Mouse (Mus musculus) CD4-positive, CD25-positive, alpha-beta regulatory T cell, adult 2 months (primary cell): ENCODE measurements around the gene Syne4.
A peak's percentile ranks its signal among the peaks of the same experiment; 100 is the strongest.

Experiments
- DNase-seq: peaks from one replicate; pipeline ENCODE4 v3.0.0-alpha.2; 2012; ENCODE audit warnings: low read depth, low spot score

Syne4 gene

DNA sequence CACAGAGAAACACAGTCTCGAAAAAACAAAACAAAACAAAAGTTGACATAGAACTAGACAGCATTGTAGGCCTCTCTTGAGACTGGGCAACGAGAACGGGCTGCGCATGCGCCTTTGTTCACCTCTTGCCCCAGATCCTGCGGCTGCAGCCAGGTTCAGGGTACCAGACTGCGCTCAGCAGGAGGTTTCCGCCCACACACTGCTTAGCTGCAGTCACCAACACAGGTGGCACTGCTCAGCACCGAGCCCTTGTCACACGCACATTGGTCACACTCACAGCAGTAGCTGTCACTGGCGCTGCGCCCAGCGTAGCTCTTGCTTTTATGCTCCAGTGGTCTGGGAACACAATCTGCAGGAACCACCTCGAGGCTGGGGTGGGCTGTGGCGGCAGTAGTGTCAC, 12.5 kb downstream of the Syne4 start:
- DNase-seq = peak; percentile 91

DNA sequence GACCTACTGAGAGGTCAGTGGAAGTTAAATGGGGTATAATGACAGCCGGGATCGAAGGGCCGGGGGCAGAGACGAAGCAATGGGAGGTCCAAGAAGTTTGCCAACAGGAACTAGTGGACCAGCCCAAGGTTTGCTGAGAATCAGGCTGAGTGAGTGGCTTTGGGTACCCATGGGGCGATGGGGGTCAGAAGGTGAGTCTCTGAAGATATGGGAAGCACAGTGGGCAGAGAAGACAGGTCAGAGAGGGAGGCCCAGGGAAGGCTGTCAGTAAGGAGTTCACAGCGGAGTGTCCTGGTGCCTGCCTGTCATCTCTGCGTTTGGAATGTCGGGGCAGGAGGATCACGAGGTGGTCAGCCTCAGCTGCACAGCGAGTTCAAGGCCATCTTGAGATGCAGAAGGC, 13.8 kb downstream of the Syne4 start:
- DNase-seq = no peak

DNA sequence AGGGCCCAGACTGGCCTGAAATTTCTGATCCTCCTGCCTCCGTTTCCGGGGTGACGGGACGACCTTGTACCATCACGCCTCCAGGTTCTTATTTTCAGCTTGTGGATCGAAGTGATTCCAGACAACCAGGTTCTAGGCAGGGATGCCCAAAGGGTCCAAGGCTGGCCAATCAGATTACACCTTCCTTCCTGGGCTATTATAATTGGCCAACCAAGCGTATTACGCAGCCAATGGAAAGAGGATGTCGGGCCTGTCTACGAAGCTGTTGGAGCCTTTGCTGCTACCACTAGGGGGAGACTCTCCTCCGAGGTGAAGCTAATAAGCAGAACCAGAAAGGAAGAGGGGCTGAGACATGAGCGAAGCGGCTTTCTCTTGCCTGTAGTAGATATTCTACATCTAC, 17.3 kb downstream of the Syne4 start:
- peak; percentile 97 for DNase-seq

DNA sequence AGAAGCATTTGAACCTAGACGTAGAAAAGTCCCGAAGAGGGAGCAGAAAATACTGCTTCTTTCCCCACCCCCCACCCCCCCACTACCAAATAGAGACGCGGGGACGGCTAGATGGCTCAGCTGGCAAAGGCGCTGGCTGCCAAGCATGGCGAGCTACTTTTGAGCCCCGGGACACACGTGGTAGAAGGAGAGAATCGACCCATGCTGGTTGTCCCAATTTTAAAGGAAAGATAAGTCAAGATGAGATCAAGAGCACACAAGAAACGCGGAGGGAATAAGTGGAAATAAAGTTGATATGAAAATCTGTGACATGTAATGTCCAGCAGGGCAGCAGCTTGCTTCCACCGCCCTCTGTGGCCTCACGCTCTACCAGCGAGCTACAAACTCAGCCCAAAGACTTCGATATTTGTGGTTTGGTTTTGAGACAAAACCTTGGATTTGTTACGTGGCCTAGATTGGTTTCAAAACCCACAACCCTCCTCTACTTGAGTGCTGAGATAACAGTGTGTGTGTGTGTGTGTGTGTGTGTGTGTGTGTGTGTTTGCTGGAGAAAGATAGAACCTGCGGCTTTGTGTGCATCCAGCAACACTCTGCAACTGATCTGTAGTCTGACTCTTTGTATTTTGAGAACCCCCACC, 18.1 kb downstream of the Syne4 start:
- peak; percentile 69 for DNase-seq

DNA sequence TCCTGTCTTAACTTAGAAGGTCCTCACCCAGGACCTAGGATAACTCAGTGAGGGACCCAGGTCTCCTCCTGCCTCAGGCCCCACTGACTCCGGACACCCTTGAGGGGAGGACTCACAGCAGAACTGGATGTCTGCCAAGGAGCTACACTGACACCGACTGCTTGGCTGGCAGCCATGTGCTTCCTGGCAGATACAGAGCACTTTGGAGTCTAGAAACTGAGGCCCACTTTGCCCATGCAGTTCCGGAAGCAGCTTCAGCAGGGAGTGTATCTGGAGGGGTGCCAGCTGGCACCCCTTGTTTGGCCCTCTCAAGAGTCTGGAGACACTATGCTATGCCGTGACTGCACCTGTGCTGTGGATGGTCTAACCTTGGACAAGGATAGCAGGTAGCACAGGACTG, 18.8 kb downstream of the Syne4 start:
- peak; percentile 68 for DNase-seq

DNA sequence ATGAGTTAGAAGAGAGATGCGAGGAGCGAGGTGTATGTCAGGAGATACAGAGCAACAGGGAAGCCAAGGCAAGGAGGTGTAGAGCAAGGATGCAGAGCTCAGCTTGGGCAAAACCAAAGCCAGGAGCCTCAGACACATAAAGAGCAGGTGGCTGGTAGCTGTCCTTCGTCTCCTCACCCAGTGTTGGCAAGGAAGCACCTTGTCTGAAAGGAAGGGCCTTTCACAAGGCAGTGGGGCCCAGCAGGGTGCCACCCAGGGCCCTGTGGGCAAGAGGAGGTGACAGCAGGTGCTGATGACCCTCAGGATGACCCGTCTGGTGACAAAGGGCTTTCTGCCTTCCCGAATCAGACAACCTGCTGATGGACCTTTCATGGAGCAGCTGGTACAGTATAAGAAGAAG, 20.0 kb downstream of the Syne4 start:
- no peak for DNase-seq

DNA sequence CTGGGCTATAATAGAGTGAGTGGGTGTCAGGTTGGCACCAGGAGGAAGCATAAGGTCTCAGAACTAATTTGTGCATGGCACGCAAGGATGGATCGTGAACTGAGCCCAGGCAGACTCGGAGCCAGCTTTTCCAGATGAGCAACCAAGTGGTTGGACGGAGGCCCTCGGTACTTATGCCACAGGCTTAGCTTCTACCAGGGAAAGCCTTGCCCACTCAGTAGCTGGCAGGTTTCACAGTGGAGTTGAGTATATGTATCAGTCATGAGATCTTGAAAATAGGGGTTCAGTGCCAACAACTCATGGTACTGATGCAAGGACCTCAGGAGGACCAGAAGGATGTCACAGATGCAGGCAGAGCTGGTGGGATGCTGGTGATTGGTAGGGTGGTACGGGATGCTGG, 21.1 kb downstream of the Syne4 start:
- DNase-seq = no peak

DNA sequence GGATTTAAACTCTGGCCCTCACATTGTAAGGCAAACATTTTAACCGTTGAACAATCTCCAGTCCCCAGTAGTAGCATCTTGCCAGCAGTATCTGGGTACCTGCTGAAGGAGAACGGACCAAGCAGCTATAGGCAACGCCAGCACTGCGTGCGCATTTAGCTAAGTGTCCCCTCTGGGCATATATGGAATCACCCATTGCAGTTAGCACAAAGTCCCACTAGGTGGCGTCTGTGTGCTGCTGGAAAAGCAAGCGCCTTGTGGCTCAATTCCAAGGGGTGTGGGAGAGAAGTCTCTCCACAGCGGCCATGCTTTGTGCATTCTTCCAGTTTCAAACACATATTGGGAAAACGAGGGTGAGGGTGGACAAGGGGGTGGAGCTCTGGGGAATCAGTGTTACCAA, 21.8 kb downstream of the Syne4 start:
- peak; percentile 88 for DNase-seq

DNA sequence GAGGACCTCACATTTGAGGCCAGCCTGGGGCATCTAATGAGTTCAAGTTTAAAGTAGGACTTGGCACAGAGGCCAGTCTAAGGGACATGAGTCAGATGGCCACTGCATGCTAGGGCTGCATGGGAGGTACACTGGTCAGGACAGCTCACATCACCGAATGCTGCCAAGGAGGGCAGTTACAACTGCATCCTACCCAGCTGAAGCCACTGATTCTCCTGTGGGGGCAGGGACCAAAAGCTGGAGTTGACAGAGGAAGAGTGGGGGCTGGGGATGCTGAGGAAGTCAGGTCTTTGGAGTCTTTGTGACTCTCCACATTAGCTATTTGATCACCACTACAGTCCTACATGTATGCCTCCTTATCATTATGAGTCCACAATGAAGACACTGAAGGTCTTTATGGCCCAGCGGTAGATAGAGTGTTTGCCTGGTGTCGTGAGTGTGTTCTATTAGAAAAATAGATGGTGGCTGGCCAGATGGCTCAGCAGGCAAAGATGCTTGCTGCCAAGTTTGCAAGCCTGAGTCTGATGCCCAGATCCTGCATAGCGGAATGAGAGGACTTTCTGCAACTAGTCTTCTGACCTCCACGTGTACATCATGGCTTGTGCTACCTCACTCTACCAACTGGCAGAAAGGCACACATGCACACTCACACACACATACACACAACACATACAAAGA, 25.0 kb downstream of the Syne4 start:
- DNase-seq = no peak

DNA sequence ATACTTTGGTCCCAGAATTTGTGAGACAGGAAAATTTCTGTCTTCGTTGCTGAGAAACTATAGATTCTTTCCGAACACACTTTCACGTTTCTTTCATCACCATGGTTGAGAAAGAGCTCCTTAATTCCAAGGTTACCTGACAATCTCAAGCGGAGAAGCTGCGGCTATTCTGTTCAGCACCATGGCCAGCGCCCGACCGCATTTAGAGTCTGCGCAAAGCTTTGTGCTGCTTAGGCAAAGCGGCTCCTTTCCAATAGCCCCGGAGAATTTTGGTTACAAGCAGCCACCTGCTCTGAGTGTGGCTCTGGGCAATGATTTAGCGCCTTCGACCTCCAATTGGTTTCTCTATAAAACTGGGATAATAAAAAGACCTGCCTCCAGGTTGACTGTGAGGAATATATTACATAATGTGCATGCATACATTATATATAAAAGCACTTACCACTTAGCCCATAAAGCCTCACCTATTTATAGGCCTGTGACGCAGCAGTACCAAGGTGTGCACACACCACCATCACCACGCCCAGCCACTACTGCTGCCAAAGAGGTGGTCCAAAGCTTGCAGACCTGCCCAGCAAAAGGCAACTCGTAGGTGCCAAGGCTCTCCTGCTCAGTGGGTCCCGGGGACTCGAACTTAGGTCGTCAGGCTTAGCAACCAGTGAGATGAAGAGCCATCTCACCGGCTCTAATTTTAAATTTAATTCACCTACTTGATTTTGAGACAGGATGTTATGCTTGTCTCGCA, 32.2 kb downstream of the Syne4 start:
- DNase-seq = peak; percentile 84

DNA sequence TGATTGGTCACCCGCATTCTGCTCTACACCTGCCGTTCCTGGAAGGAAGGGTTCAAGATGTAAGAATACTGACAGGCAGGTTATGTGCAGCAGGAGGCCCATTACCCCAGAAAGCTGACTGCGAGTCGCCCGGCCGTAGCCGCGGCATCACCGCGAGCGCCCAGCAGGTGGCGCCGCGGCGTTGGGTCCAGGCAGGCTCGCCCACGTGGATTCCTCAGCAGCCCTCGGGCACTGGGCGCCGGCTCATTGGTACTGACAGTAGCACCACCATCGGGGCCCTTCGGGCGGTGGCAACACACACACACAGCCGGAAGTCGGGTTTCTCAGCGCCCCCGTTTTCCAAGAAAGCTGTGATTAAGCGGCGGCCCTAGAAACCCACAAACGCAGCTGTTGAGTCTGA, 33.2 kb downstream of the Syne4 start:
- peak; percentile 87 for DNase-seq

DNA sequence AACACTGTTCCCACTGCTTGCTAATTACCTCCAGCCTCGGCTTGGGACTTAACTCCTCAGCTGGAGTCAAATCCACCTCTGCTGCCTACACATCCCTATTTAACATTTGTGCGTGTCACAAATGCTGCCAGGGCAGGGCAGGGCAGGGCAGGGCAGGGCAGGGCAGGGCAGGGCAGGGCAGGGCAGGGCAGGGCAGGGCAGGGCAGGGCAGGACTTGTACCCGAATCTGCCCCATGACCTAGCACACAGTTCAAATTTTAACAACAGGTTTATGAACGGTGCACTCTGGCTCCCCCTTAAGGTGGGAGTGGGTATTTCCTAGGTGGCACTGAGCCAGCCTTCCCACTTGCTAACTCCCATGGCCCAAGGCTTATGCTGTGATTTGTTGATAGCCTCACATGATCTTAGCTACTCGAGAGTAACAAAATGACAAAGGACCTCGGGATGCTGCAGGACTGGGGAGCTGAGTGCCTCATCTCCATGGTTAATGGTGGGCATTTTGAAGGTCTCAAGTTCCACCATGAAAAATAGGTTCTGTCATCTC, 38.7 kb downstream of the Syne4 start:
- DNase-seq = peak; percentile 85

DNA sequence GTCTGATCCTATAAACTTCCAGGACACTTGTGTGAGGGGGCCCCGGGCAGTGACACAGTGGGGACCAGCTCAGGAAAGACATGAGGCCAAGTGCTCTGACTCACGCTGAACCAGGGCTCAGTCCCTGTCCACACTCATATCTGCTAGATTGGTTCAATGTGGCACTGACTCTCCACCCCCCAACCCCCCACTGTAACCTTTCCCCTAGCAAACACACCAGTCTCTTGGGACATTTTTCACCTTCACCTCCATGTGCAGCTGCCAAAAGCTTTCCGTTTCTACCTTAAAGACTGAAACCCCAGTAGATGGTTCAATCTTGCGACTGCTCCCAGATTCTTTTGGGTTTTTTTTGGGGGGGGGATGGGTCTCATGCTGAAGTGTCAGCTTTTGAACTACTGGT, 39.5 kb downstream of the Syne4 start:
- DNase-seq = no peak

DNA sequence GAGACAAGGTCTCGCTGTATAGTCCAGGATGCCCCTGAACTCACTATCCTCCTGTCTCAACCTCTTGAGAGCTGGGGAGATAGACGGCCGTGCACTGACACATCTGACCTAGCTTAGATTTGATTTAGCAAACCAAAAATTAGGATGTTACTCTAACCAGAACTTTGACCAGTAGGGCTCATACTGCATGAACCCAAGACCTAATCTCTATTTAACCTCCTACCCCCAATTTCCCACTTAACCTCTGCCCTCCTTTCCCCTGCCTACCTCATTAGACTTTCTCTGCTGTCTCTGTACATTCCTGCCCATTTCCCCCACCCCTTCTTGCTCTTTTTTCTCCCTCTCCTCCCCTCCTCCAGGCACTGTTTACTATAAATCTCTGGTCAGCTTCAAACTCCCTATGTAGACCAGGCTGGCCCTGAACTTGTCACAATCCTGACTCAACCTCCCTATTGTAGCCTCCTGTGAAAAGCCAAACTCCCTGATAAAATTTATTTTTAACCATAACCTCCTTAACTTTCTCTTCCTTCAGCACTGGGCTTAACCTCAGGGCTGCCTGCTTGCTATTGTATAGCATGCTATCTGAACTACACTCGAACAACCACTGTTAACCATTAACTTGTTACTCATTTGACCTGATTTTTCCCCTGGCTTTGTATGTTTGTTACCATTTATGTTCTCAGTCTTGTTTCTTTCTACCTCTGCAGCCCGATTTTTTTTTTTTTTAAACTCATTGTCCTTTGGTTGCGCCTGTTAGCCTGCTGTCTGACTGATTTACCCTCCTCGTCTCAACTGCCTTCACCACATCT, 44.0 kb downstream of the Syne4 start:
- no peak for DNase-seq

DNA sequence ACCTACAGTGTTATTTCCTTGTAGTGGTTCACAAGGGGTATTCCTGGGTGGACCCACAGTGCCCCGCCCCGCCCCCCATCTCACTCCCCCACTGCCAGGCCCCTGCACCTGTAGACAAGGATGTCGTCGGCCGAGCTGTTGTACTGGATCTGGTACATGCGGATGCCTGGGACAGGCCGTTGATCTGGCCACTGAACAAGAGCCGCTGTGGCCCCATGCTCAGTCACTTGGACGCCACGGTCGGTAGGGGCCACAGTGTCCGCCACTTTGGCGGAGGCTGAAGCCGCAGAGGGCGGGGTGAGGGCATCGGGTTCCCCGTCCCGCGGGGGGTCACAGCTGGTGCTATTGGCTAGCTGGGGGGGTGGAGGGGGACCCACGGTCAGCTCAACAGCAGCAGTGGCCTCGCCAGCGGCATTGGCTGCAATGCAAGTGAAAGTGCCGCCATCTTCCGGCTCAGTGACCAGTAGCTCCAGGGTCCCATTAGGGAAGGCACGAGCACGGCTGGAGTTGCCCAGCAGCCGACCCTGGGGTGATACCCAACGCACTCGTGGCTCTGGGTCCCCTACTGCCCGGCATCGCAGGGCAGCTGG, 44.8 kb downstream of the Syne4 start:
- no peak for DNase-seq

DNA sequence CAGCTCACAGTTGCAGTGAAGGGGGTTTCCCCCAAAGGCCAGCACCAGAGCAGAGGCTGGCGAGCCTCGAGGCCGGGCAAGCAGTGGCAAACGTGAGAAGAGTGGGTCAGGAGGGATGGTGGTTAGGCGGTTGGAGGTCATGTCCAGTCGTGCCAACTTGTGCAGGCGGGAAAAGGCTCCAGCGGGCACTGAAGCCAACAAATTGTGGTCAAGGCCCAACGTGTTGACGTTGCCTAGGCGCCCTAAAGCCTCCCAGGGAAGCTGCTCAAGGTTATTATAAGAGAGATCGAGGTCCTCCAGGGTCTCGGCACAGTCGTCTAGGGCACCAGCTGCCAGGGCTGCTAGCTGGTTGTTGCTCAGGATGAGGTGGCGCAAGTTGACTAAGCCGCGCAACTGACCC, 45.4 kb downstream of the Syne4 start:
- DNase-seq = no peak

DNA sequence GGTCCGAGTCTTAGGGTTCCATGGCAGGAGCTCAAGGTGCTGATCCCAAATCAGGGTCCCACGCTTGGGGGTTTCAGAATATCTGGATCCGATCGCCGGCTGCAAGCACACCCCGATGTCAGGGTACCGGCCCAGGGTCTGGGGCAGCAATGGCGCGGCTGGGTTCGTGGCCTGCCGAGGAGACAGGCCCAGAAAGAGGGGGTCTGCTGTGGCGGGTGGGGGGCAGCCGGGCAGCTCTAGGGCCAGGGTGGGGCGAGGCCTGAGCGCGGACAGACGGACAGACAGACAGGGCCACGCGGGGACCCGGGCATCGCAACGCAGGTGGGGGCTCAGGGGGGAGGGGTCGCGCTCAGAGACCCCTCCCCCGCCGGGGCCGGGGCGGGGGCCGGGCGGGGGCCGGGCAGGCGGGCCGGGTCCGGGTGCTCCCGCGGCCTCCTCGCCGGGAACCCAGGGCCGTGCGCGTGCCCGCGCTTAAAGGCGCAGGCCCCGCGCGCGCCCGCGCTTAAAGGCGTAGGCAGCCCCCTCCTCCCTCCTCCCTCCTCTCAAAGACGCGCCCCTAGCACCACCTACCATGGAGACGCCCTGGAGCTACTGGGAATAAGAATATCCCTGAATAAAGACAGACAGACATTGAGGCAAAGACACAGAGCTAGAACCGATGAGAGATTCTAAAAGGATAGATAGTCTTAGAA, 48.2 kb downstream of the Syne4 start, which contains the start of gene Lrfn3:
Gene Lrfn3 (minus strand): TSS at position 121 of the 692 bp plus-strand sequence.
- no peak for DNase-seq

DNA sequence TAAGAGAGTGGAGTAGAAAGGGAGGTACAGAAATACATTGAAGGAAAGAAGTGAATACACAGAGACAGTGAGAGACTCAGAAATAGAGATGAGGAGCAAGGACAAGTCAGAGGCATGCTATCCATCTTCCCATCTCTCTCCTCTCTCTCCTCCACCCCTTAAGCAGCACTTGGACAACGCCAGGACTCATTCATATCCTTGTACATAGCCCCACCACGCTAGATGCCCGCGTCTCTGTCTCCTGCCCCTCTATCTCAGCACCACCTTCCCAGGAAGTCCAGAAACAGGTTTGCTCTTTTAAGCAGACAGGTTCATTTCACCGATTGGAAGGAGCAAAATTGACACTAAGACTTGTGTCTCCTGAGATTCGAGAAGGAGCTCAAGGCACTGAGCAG, 48.7 kb downstream of the Syne4 start:
- no peak for DNase-seq

DNA sequence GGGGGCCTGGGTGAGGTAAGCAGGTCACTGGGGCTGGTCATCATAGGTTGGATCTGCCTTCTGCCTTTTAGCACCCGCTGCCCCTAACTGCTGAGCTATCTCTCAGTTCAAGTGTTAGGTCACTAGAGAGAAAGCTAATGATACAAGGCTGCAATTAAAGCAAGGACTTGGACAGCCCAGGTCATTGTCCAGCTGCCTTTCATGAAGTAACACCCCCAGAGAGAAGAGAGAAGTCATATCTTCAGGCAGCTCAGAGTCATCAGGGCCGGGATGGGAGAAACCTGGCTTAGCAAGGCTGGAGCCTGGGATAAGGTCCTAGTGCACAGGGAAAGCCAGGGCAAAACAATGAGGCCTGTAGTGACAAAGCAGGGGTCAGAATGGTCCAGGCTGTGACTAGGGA, 52.9 kb downstream of the Syne4 start:
- DNase-seq = no peak
